Mouse (Mus musculus) stomach, embryonic 14.5 days (tissue): ENCODE results near the gene Carmil1. TPM values are rescaled to one million over a fixed set of nuclear protein-coding genes. Genes with fewer than 3 reads are reported as not detected.

Experiments
- ATAC-seq: fragments of 200-750 bp; cut with Nextera tagmentation; 2 replicates; pipeline ENCODE4 v1.8.0; 2017; ENCODE audit warnings: low read depth, moderate TSS enrichment; ENCODE audit not compliant: insufficient number of reproducible peaks, insufficient read depth, low FRiP score
- H3K27ac ChIP-seq: fragments of 300-500 bp; sonication (generic); 2 replicates; pipeline ENCODE4 v1.5.1; 2014; ENCODE audit warnings: mild to moderate bottlenecking, low read length, moderate library complexity, mixed read lengths
- H3K27me3 ChIP-seq: fragments of 300-500 bp; sonication (generic); 2 replicates; pipeline ENCODE4 v1.6.1; 2014; ENCODE audit warnings: low read length, control low read depth, mixed read lengths; ENCODE audit not compliant: control insufficient read depth, insufficient read depth
- H3K36me3 ChIP-seq: fragments of 300-500 bp; sonication (generic); 2 replicates; pipeline ENCODE4 v1.6.1; 2014; ENCODE audit warnings: mild to moderate bottlenecking, control low read depth, low read length, moderate library complexity, mixed read lengths; ENCODE audit not compliant: control insufficient read depth, insufficient read depth
- H3K4me1 ChIP-seq: fragments of 300-500 bp; sonication (generic); 2 replicates; pipeline ENCODE4 v1.6.1; 2014; ENCODE audit warnings: low read length, control low read depth, mixed read lengths; ENCODE audit not compliant: control insufficient read depth, insufficient read depth
- H3K4me2 ChIP-seq: fragments of 300-500 bp; sonication (generic); replicated peaks from 2 replicates; pipeline ENCODE4 v1.6.1; 2014; ENCODE audit warnings: low read depth, low read length, control low read depth
- H3K4me3 ChIP-seq: fragments of 300-500 bp; sonication (generic); 2 replicates; pipeline ENCODE4 v1.5.1; 2014; ENCODE audit warnings: low read depth, low read length, control low read depth
- H3K9ac ChIP-seq: fragments of 300-500 bp; sonication (generic); replicated peaks from 2 replicates; pipeline ENCODE4 v1.6.1; 2014; ENCODE audit warnings: low read depth, mild to moderate bottlenecking, control low read depth, low read length, moderate library complexity, mixed read lengths
- H3K9me3 ChIP-seq: fragments of 300-500 bp; sonication (generic); 2 replicates; pipeline ENCODE4 v1.6.1; 2016; ENCODE audit warnings: low read depth, low read length, control low read depth; ENCODE audit not compliant: control insufficient read depth
- WGBS: fragments of 180-500 bp; shearing (Covaris S2); extraction: QIAGEN DNeasy Blood & Tissue Kit; methylation state at CpG from one replicate; pipeline ENCODE4 v1.1.7; 2014; 5-methylcytosine and 5-hydroxymethylcytosine counted together
- polyA plus RNA-seq: library from polyadenylated mRNA; unstranded; fragments of >200 nt; fragmentation: Nextera tagmentation; extraction: Ambion mirVana; gene quantifications from 2 replicates; pipeline ENCODE4 v1.2.1, GENCODE M21; 2014

Gene Carmil1
- polyA plus RNA-seq, 1 experiment from 2014 or later: 34.8 TPM

- ATAC-seq: no peak
- Histone ChIP-seq H3K4me2 (no peak overlapping the region), H3K27me3 (no peaks in the 10 kb centered on the region), H3K4me1 (peaks cover 8% of the 10 kb centered on the region), H3K36me3 (no peaks in the 10 kb centered on the region), H3K27ac (no peak overlapping the region), H3K9me3 (no peaks in the 10 kb centered on the region), H3K9ac (no peak overlapping the region), H3K4me3 (no peak overlapping the region)
- 93% methylated on average over 2 of the region's 2 CpGs for WGBS
These were observed 149.9 kb downstream of the Carmil1 start for GRCm38 (mm10) chr13:24130741-24131140.

GRCm38 (mm10) chr13:24128731-24129130, 151.9 kb downstream of the Carmil1 start:
- Histone ChIP-seq H3K9me3 (no peaks in the 10 kb centered on the region), H3K27ac (no peak overlapping the region), H3K9ac (no peak overlapping the region), H3K4me3 (no peak overlapping the region), H3K4me1 (no peaks in the 10 kb centered on the region), H3K36me3 (no peaks in the 10 kb centered on the region), H3K27me3 (no peaks in the 10 kb centered on the region), H3K4me2 (no peak overlapping the region)
- ATAC-seq: no peak
- WGBS: 100% methylated on average over 1 of the region's 1 CpGs

- 49% methylated on average over 6 of the region's 6 CpGs for WGBS
- Histone ChIP-seq H3K4me1 (no peaks in the 10 kb centered on the region), H3K4me3 (no peak overlapping the region), H3K9ac (no peak overlapping the region), H3K27me3 (no peaks in the 10 kb centered on the region), H3K4me2 (no peak overlapping the region), H3K36me3 (no peaks in the 10 kb centered on the region), H3K9me3 (no peaks in the 10 kb centered on the region), H3K27ac (no peak overlapping the region)
- no peak for ATAC-seq
These were observed 154.7 kb downstream of the Carmil1 start for GRCm38 (mm10) chr13:24125865-24126264.

DNA sequence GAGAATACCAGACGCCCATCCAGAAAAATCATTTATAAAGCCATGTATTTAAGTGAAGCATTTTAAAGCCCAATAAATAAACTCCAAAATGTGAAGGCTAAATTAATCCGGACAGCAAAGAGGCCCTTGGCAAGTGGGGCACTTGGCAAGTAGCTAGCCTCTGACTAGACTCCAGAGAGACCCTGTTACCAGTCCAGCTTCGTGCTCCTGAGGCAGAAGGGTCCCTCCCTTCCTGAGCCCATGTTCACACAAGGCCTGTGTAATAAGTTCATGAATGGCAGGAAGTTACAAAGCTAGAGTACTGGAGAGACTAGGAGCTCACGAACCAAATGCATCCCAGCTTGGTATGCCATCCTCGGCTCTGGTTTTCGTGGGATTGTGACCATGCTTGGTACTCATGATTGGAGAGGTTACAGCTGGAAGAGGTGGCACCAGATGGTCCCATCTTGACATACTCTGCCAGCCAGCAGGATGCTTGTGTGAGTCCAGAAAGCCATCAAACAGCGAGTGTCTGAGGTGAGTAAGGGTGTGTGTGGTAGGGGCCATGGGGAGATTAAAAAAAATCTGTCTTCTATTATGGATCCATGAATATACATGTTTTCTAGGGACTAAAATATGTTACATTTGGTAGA, 163.3 kb downstream of the Carmil1 start:
- Histone ChIP-seq H3K9me3 (no peaks in the 10 kb centered on the region), H3K27ac (no peak overlapping the region), H3K36me3 (no peaks in the 10 kb centered on the region), H3K4me2 (no peak overlapping the region), H3K4me3 (no peak overlapping the region), H3K9ac (no peak overlapping the region), H3K27me3 (no peaks in the 10 kb centered on the region), H3K4me1 (no peaks in the 10 kb centered on the region)
- 81% methylated on average over 7 of the region's 7 CpGs for WGBS
- no peak for ATAC-seq

DNA sequence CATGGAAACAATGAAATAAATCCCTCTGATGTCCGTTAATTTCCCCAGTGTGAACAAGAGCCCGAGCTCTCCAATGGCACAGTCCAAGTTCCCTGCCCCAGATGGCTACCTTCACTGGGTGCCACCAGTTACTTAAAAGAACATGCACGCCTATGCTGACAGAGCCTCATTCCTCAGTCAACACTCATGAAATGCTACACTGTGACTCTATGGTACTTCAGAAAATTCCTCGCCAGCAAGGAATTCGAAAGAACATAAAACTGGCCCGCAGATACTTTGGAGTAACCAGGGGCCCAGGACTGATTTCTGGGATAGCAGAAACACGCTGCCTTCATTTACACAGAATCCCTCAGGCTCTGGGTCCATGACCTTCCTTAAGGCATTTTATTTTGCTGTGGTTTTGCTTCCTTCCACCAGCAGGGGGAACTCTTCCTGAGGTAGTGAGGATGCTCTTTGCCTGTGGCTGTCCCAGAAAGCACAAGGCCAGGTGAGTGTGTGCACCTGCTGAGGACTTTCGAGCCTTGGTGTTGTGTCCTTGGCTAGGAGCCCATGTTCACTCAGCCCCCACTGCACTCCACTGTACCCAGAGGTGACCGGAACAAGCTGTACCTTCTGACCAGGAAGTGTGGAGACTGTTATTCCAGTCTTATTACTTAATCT, 167.8 kb downstream of the Carmil1 start:
- 70% methylated on average over 9 of the region's 9 CpGs for WGBS

GRCm38 (mm10) chr13:24110329-24110728, 170.3 kb downstream of the Carmil1 start:
- no peak for ATAC-seq
- Histone ChIP-seq H3K36me3 (peaks cover 2% of the 10 kb centered on the region; the same call in 1 of the 2 replicates), H3K9ac (no peak overlapping the region), H3K27ac (no peak overlapping the region), H3K4me3 (no peak overlapping the region), H3K9me3 (no peaks in the 10 kb centered on the region), H3K27me3 (no peaks in the 10 kb centered on the region), H3K4me1 (no peaks in the 10 kb centered on the region), H3K4me2 (no peak overlapping the region)
- whole genome bisulfite sequencing: 84% methylated on average over 7 of the region's 7 CpGs

More for the DNA sequence above, 167.8 kb downstream of the Carmil1 start:
- no peak for ATAC-seq
- no peaks in the 10 kb centered on the region for H3K27me3 ChIP-seq
- H3K4me3 ChIP-seq: no peak overlapping the region
- no peak overlapping the region for H3K27ac ChIP-seq
- no peaks in the 10 kb centered on the region for H3K4me1 ChIP-seq
- H3K36me3 ChIP-seq: no peaks in the 10 kb centered on the region
- H3K4me2 ChIP-seq: no peak overlapping the region
- H3K9ac ChIP-seq: no peak overlapping the region
- H3K9me3 ChIP-seq: no peaks in the 10 kb centered on the region

DNA sequence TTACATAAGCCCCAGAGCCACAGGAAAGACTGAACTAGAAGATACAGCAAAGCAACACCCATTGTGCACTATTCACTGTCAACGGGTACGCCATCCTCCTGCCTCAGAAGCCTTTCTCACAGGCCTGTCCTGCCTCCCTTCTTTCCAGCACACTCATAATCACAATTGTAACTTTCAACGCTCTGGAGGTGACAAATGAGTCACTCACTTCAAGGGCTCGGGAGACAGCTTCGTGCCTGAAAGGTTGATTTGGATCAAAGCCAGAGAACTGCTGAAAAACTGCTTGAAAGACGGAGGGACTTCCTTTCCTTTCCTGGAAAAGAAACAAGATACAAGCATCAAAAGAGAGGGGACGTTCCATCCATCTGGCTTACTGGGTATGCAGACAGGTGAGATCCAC, 172.3 kb downstream of the Carmil1 start:
- Histone ChIP-seq H3K4me2 (no peak overlapping the region), H3K4me3 (no peak overlapping the region), H3K36me3 (peaks cover 2% of the 10 kb centered on the region; the same call in 1 of the 2 replicates), H3K27ac (no peak overlapping the region), H3K27me3 (no peaks in the 10 kb centered on the region), H3K4me1 (no peaks in the 10 kb centered on the region), H3K9ac (no peak overlapping the region), H3K9me3 (no peaks in the 10 kb centered on the region)
- no peak for ATAC-seq
- 47% methylated on average over 7 of the region's 7 CpGs for WGBS

DNA sequence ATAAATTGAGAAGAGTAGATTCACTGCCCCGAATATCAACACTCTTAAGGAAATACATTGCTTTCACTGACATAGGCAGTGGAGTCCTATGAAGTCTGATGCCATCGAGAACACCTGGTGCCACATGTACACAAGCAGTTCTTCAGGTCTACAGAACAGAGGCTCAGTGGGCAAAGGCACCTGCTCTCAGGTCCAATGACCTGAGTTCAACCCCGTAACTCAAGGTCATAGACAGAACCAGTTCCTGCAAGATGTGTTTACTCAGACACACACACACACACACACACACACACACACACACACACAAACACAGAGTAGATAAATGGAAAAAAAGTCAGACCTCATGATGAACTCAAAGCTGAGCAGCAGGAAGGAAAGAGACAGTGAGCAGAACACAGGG, 173.5 kb downstream of the Carmil1 start:
- Histone ChIP-seq H3K36me3 (peaks cover 2% of the 10 kb centered on the region; the same call in 1 of the 2 replicates), H3K4me1 (no peaks in the 10 kb centered on the region), H3K27me3 (no peaks in the 10 kb centered on the region), H3K27ac (no peak overlapping the region), H3K9me3 (no peaks in the 10 kb centered on the region), H3K9ac (no peak overlapping the region), H3K4me3 (no peak overlapping the region), H3K4me2 (no peak overlapping the region)
- ATAC-seq: no peak
- WGBS: 82% methylated on average over 3 of the region's 3 CpGs
